Mouse (Mus musculus) myocyte (in vitro differentiated cells): Measurements from ENCODE around the gene Zfp804b.

Experiments used
- E2F4 ChIP-seq: IDR thresholded peaks from one replicate; pipeline ENCODE4 v1.6.1; 2011; ENCODE audit warnings: mild to moderate bottlenecking, control low read depth, moderate library complexity; ENCODE audit not compliant: insufficient read depth
- MAX ChIP-seq: IDR thresholded peaks from one replicate; pipeline ENCODE4 v1.6.1; 2011; ENCODE audit warnings: low read depth, mild to moderate bottlenecking, control low read depth
- POLR2A ChIP-seq: IDR thresholded peaks from one replicate; pipeline ENCODE4 v1.6.1; 2011; ENCODE audit warnings: low read depth, mild to moderate bottlenecking, control low read depth, moderate library complexity; ENCODE audit not compliant: insufficient read length
- REST ChIP-seq: IDR thresholded peaks from one replicate; pipeline ENCODE4 v1.6.1; 2011; ENCODE audit warnings: mild to moderate bottlenecking, control low read depth, moderate library complexity; ENCODE audit not compliant: insufficient read depth, insufficient read length
- SRF ChIP-seq: IDR thresholded peaks from one replicate; pipeline ENCODE4 v1.6.1; 2011; ENCODE audit warnings: low read depth; ENCODE audit not compliant: control insufficient read depth, insufficient read length
- TCF12 ChIP-seq: IDR thresholded peaks from one replicate; pipeline ENCODE4 v1.6.1; 2011; ENCODE audit warnings: mild to moderate bottlenecking, control low read depth; ENCODE audit not compliant: poor library complexity, insufficient read depth, severe bottlenecking
- USF1 ChIP-seq: IDR thresholded peaks from one replicate; pipeline ENCODE4 v1.6.1; 2011; ENCODE audit warnings: low read depth, mild to moderate bottlenecking, control low read depth, moderate library complexity

DNA sequence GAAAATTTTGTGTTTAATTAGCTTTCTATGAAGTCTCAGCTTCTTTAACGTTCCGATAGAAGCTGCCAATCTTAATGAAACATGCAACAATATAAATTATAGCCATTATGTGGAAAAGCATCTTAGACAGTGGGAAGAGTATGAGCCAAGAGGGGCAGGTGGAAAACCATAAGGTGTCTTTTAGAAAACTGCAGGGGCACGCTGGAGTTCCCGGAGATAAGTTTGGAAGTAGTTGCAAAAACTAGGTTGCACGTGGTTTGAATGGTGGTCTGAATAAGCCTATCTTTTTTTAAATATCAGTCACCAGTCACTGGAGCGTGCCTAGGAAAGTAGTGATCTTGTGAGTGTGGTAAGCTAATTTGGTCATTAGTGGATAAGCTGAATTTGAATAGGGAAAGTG, 473.0 kb downstream of the Zfp804b start:
- TF ChIP-seq POLR2A, result no peak
- TF ChIP-seq MAX, result no peak
- no peak for TF ChIP-seq TCF12
- no peak for TF ChIP-seq USF1
- TF ChIP-seq REST, result no peak
- no peak for TF ChIP-seq SRF
- TF ChIP-seq E2F4, result no peak
